Mouse (Mus musculus) thymus, postnatal 0 days (tissue): Measurements from ENCODE around the gene Ccser1. TPM values are rescaled to one million over a fixed set of nuclear protein-coding genes. Genes with fewer than 3 reads are reported as not detected.
"Not testable (repeated sequence)": the region's sequence is repeated elsewhere in the genome, so short reads cannot be mapped to it uniquely, and the experiment has no call there.

ENCODE experiments used
- DNase-seq: peaks from one replicate; pipeline ENCODE4 v3.0.0-alpha.2; 2015; ENCODE audit warnings: low spot score
- polyA plus RNA-seq: library from polyadenylated mRNA; unstranded; fragments of >200 nt; fragmentation: Nextera tagmentation; extraction: Ambion mirVana; gene quantifications from 2 replicates; pipeline ENCODE4 v1.2.1, GENCODE M21; 2015

Gene Ccser1
- polyA plus RNA-seq, 1 experiment from 2014 or later, result 2.8 TPM

DNA sequence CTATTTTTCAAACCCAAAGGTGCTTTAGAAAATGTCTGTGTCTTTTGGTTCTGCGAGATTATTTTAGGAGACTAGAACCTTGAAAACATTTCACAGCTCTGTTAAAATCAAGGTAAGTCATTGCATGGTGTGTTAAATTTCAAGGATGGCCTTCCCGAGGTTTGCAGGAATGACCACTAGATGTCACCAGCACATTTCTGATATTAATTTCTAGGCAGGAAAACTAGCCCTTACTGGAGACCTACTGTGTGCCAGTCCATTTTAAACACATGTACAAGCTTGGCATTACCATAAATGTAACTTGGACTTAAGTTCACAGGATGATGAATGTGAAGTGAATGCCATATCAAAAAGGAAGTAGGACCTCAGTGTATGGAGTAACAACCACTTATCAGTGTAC lies 798.3 kb downstream of the Ccser1 start:
- DNase-seq, result no peak

GRCm38 (mm10) chr6:62014374-62014773 lies 834.2 kb downstream of the Ccser1 start:
- no peak for DNase-seq

DNA sequence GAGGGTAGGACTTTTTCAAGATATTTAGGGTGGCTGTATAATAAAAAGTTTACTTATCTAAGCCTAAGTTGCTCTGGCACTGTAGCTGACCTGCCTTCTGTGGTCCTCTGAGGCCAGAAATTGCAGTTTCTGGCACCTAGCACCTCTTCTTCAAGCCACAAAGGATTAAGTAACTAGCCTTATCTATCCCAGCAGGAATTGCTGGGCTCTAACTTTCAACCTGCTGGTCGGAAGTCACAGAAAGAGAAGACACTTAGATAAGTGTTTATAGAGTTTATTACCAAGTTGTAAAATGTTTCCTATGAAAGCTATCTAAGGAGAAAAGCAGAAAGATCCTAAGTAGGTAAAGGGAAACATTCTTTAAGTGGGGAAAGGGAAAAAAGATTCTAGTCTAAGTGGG lies 864.3 kb downstream of the Ccser1 start:
- no peak for DNase-seq

- not testable (repeated sequence) for DNase-seq
These were observed 864.9 kb downstream of the Ccser1 start for GRCm38 (mm10) chr6:62045042-62045441.

DNA sequence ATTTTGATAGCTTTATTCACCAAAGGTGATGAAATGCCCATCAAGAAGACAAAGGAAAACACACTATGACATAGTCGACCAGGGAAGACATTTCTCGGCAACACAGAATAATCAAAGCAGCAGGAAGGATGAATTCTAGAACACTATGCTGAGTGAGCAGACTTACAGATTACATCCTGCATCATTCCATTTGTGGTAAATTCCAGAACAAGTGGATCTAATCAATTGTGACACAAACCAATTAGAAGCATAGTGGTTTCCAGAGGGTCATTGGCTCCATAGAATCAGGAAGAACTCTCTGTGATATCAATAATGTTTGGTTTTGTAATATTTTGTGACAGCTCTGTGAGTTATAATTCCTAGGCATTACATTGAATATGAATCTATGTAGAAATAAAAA lies 875.2 kb downstream of the Ccser1 start:
- DNase-seq, result no peak

DNA sequence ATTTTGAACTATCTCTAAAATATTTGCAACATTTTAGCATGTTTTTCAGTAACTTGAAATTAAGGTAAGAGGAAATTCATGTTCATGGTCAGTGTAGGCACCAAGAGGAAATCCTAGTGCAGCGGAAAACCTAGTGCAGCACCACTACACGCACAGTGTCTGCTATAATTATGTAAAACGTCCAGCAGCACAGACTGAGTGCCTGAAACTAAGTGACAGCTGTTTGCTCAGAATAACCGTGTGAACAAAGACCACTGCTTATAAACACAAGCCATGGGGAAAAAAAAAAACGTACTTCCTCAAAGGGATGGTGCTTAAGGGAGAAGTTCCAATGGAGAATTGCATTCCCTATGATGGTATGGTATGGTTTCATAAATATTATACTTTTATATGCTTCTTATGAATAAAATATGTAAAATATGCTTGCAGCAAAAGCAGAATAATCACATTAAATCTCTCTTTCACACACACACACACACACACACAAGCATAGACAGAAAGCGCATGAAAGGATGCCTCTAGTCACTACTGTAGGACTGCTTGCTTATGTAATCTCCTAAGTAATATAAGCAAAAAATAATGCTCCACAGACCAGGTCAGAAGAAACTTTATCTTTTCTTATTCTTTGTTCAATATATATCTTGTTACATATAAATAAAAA lies 886.4 kb downstream of the Ccser1 start:
- no peak for DNase-seq

- DNase-seq, result no peak
These were observed 886.9 kb downstream of the Ccser1 start for GRCm38 (mm10) chr6:62067024-62067380.

DNA sequence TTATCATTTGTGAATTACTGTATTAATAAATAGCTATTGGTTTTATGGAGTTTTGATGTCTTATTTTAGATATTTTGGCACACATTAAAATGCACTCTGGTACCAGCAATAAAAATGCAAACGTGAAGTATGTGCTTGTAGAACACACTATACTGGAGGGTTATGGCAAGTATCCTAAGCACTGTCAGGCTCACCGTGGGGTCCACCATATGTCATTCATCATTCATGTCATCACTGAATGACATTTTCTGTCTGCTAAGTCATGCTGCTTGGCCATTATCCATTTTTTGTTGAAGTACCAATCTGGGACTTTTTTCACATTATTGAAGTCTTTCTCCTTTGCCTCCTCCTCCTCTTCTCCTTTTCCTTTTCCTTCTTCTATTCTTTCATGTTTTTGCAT lies 925.3 kb downstream of the Ccser1 start:
- no peak for DNase-seq

- DNase-seq, result no peak
These were observed 952.4 kb downstream of the Ccser1 start for GRCm38 (mm10) chr6:62132531-62132930.

DNA sequence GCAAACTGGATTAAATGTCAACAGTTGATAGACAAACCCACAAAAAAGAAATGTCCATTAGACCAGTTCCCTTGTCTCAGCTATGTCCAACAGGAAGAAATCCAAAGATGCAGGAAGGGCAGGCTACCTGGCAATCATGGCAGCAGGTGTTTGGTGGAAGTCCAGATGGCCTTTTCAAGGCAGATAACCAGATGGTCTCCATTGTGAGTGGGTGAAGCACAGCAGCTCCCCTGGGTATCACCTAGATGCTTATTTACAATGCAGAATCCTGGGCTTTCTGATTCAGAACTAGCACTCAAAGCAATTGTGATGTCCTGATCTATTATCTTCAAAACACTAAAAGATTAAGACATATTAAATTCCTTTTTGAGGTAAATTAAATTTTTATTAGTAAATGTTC lies 980.2 kb downstream of the Ccser1 start:
- DNase-seq, result no peak

DNA sequence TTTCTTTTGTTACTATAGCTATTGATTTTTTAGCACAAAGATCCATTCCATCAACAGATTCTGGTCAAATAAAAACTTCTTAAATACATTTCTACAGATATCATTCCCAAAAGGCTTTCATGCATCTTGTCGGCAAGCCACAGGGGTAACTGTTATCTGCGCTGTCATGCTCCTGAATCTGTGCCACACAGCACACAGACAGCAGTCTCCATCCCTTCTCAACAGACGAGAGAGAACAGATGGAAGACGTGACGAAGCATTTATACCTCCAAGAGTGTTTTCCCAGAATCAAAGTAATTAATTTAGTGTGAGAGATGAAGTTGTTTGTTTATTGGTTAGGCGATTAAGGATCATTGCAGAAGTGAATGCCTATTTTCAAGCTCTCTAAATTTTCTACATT lies 982.5 kb downstream of the Ccser1 start:
- no peak for DNase-seq

GRCm38 (mm10) chr6:62163826-62164225 lies 983.7 kb downstream of the Ccser1 start:
- DNase-seq, result no peak

GRCm38 (mm10) chr6:62196496-62197188 lies 1016.5 kb downstream of the Ccser1 start:
- no peak for DNase-seq

DNA sequence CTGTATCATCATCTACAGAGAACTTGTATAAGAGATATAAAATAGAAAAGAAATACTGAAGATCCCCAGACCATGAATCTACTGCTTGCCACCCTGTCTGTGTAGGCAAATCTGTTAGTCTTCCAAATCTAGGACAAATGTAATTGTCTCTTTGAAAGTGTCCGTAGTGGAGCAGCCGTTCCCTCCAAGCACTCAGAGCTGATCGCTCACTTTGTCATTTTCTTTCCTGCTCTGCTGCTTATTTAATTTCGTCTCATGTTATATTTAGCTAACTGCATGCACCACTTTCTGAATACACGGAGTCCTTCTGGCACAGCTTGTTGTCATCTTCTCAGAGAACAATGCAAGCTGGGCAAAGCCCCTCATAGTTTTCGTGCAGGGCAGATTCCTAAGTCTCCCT lies 1018.6 kb downstream of the Ccser1 start:
- DNase-seq, result no peak

- no peak for DNase-seq
These were observed 1024.9 kb downstream of the Ccser1 start for GRCm38 (mm10) chr6:62205013-62205412.

- no peak for DNase-seq
These were observed 1041.7 kb downstream of the Ccser1 start for GRCm38 (mm10) chr6:62221856-62222255.

GRCm38 (mm10) chr6:62263899-62264298 lies 1083.8 kb downstream of the Ccser1 start:
- DNase-seq, result no peak

DNA sequence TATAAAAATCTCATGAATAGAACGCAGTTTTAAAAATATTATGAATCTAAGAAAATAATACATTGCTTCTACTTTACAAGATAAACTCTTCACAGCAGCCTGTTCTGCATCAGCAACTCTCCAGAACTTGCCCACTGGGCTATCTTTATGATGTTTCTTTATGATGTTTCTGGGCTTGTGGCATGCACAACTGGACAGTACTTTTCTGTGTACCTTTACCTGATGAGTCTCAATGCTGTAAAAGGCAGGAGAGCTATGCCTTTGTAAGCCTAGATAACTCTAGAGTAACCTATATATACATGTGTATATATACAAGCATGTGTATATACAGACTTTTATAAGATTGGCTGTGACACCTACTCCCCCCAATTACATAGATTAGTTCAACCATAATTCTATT lies 1084.4 kb downstream of the Ccser1 start:
- DNase-seq, result no peak

DNA sequence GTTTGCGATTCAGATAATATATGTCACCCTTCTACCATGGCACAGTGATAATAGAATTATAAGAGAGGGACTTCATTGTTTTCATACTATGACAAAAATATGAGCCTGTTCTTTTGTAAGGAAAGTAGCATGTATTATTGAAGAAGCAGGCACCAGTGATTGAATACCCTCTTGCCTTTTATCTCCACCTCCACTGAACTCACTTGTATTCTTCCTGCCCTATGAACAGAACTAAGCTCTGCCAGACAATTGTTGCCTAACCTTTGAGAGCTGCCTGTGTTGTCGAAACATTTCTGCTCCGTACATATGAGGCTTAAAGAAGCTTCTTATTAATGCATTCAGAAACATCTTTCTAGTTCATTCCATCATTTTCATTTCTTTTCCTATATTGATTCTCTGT lies 1101.1 kb downstream of the Ccser1 start:
- no peak for DNase-seq

GRCm38 (mm10) chr6:62301576-62302312 lies 1121.6 kb downstream of the Ccser1 start:
- no peak for DNase-seq

- DNase-seq, result no peak
These were observed 1138.5 kb downstream of the Ccser1 start for GRCm38 (mm10) chr6:62318627-62319026.

GRCm38 (mm10) chr6:62340319-62340718 lies 1160.2 kb downstream of the Ccser1 start:
- no peak for DNase-seq

- DNase-seq, result no peak
These were observed 1187.7 kb downstream of the Ccser1 start for GRCm38 (mm10) chr6:62367802-62368201.
